Mouse (Mus musculus): ENCODE data around the gene Fam71b.
A peak's percentile ranks its signal among the peaks of the same experiment; 100 is the strongest.
"Not testable (repeated sequence)": the region's sequence is repeated elsewhere in the genome, so short reads cannot be mapped to it uniquely, and the experiment has no call there.

Fam71b gene

GRCm38 (mm10) chr11:46384925-46385324 lies 11.4 kb upstream of the Fam71b start:
- DNase-seq (ENCODE audit: low spot score), result no peak

DNA sequence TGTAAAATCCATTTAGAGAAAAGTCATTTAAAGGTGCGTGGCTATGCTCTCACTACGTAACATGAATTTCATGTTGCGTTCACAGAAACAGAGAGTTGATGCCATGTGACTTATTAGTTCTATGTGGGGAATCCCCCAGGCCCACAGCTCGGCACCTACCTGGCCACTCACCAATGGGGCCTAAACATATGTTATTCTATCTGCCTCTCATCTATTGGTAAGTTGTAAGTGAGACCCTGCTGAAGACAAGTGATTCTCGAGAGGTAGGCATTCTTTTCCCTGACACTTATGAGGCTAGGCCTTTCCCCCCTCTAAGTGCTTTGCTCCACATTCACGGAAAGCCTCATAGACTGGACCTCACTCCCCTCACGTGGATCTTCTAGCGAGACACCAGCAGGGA lies 9.8 kb upstream of the Fam71b start:
- no peak for DNase-seq (ENCODE audit: low spot score)

DNA sequence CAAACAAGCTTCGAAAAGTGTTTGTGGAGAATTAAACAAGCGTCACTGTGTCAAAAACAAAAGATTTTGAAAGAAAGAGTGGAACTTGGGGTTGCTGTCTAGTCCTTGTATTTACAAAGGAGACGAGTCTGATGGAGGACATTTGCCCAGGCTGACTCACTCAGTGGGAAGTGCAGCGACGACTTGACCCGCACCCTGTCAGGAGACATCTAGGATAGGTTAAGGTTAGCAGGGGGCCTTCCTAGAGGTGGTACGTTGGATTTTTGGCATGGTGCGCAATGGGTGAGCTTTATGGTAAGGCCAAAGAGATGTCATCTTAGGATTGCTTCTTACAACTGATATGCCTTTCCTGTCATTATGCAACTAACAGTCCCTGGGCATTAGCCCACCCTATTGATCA lies 9.3 kb upstream of the Fam71b start:
- DNase-seq (ENCODE audit: low spot score), result no peak

- DNase-seq (ENCODE audit: low spot score), result no peak
Measured at GRCm38 (mm10) chr11:46388438-46388837, 7.9 kb upstream of the Fam71b start.

DNA sequence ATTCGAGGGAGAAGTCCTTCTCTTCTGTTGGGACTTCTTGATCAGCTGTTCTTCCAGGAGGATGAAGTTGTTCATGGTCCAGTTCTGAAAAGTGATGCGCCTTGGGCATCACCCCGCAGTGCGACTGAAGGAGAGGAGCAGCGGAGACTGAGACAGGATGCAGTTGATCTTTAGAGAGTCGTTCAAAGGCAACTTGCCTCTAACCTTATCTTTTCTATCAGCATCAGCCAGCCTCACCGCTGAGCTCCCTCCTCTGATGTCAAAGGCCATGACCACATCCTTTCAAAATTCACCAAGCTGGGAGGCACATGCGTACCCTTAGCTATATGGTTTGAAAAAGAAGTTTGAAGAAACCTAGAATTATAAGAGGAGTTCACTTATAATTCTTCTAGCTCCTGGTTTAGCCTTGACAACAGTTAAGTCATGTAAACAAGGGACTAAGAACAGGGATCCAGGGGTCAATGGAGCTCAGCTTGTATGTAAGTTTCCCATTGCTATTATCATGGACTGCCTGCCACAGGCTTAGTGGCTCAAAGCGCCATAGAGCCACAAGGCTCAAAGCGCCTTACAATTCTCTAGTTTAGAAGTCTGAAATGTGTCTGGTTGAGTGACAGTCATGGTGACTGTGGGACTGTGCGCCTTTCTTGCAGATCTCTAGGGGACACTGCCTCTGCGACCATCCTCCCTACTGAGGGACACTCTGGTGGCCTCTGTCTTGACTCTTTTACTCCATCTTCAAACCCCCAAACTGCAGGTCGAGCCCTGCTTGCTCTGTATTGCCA lies 6.8 kb upstream of the Fam71b start, which contains the start of gene Itk:
Gene Itk (minus strand): TSS at position 180 of the 782 bp plus-strand sequence.
- no peak for DNase-seq (ENCODE audit: low spot score)

DNA sequence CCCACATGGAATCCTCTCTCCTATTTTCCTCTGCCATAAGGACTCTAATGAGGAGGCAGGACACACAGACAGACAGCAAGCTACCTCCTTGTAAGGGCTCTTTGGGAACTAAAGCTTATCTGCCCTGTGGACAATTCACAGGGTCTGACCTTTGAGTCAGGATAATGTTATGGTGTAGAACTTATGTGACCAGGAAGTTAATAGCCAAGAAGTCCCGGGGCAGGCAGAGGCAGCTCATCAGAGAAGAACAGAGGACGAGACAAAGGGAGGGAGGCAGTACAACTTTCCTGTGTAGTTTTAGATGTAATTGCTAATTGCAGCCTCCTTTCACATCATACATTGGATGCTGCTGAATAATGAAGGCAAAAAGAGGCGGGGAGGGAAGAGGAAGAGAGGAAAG lies 5.7 kb upstream of the Fam71b start:
- DNase-seq (ENCODE audit: low spot score), result no peak

DNA sequence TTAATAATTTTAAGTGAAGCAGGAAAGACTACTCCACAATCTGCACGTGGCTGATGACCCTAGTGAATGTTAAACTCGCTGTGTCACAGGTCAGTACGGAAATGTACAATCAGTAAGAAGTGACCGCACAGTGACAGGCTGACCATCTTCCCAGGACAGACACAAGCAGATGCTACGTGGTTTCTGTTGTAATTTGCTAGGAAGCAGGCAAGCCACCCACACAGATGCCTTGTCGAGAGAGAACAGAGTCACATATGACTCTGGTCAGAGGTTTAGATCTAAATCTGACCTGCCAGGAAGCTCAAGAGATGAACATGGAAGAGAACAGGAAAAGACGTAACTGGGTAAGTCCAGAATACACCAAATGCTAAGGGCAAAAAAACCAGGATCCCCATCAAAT lies 3.5 kb upstream of the Fam71b start:
- DNase-seq (ENCODE audit: low spot score), result no peak

GRCm38 (mm10) chr11:46393413-46393812 lies 2.9 kb upstream of the Fam71b start:
- no peak for DNase-seq (ENCODE audit: low spot score)

DNA sequence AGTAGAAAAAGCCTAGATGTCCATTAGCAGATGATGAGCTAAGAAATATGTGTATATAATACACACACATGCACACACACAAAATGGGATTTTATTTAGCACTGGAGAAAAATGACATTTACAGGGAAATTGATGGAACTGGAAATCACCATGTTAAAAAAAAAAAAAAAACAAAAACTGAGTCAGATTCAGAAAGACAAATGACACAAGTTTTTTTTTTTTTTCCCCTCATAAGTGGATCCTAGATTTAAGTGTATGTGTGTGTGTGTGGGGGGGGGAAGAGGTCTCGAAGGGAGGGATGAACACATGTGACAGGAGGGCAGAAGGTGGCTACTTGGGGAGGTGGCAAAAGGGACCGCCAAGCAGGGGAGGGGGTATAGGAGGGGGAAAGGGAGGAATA lies 1.3 kb upstream of the Fam71b start:
- no peak for DNase-seq (ENCODE audit: low spot score)

DNA sequence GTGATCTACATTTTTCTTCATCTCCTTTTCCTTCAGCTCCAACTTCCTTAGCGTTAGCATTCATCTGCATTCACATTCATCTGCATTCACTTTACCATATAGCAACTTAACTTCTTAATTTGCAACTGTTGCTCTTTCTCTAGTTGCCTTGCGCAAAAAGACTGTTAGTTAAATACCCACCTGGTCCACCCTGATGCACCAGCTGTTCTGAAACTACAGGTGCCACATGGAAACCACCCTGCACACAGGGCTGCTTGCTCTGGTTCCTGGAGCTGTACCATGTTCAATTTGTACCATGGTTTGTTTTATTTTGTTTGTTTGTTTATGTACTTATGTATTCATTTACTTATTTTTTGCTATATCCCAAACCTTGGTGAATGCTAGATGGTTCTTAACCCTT lies 661 bp upstream of the Fam71b start:
- DNase-seq (ENCODE audit: low spot score), result no peak

GRCm38 (mm10) chr11:46396860-46397179 lies 461 bp downstream of the Fam71b start:
- no peak for DNase-seq (ENCODE audit: low spot score)

DNA sequence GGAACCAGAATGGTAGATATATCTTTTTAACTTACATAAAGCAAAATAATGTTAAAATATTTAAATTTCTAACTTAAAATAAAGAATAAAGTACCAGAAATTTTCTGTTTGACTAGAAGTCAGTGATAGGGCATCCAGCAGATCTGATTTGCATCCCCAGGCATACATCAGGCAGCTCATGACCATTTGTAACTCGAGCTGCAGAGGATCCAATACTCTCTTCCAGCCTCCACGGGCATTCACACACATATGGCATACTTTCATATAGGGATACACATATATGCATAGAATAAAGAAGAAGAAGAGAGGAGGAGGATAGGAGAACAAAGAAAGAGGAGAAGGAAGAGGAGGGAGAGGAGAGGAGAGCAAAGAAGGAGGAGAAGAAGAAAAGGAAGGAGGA lies 1.5 kb downstream of the Fam71b start:
- no peak for DNase-seq (ENCODE audit: low spot score)

DNA sequence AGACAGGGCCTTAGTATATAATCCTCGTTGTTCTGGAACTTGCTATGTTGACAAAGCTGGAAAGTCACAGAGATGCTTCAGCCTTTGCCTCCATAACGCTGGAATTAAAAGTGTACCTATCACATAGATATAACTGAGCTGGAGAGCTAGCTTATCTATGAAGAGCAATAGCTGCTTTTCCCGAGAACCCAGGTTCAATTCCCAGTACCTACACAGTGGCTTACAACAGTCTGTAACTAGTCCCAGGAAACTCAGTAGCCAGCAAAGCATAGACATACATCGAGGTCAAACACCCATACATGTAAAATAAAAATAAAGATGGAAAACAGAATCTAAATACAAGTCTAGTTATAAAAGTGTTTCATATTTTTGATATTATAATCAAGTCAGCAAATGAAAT lies 2.1 kb downstream of the Fam71b start:
- peak; percentile 30 for DNase-seq (ENCODE audit: low spot score)

GRCm38 (mm10) chr11:46398933-46399383 lies 2.6 kb downstream of the Fam71b start:
- DNase-seq (ENCODE audit: low spot score), result no peak

DNA sequence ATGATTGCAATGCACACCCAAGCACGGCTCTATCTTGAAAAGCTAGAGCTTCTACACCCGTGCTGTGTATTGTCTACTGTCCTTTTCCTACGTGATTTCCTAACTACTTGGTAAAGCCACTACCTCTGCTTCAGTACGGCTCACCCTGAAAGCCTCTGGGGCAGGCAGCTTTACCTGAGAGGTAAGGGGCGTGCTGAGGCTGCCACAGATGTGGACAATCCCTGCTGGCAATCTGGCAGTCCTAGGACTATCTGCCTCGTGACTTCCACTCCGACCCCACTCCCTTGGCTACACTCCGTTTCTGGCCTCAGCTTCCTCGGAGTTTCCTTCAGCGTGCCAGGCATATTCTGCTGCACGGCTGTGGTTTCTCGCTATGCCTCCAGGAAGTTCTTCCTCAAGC lies 5.2 kb downstream of the Fam71b start:
- no peak for DNase-seq (ENCODE audit: low spot score)

- no peak for DNase-seq (ENCODE audit: low spot score)
Measured at GRCm38 (mm10) chr11:46404986-46405385, 8.6 kb downstream of the Fam71b start.

GRCm38 (mm10) chr11:46406721-46407120 lies 10.4 kb downstream of the Fam71b start:
- no peak for DNase-seq (ENCODE audit: low spot score)

GRCm38 (mm10) chr11:46410018-46410563 lies 13.7 kb downstream of the Fam71b start:
- DNase-seq (ENCODE audit: low spot score), result no peak

DNA sequence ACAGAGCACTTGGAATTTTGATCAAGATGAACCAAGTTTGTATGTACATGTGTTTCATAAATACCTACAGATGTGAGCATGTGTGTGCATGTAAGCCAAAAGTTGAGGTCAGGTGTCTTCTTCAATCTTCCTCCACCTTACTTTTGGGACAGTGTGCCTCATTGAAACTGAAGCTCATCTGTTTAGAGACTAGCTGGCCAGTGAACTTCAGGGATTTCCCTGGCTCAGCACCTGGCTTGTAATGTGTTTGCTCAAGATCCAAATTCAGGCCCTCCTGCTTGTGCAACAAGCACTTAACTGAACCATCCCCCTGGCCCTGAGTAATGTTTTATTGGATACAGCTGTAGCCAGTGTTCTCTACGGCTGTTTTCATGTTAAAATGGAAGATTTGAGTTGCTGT lies 22.1 kb downstream of the Fam71b start:
- no peak for DNase-seq (ENCODE audit: low spot score)

DNA sequence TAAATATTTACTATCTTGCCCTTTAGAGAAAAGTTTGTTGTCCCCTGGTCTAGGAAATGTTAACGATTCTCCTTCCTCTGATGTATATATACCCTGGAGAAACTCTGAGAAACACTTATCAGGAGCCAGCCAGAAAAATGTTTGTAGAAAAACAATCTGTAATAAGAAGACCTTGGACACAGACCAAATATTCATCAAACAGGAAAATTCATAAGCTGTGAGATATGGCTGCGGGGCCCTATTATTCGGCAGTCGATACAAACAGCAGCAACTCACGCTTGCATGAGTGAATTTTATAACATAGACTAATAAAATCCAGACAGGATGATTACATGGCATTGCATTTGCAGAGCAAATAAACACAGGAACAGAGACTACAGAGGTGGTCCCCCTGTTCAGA lies 22.5 kb downstream of the Fam71b start:
- DNase-seq (ENCODE audit: low spot score), result no peak

GRCm38 (mm10) chr11:46421086-46421888 lies 24.9 kb downstream of the Fam71b start:
- DNase-seq (ENCODE audit: low spot score), result no peak

DNA sequence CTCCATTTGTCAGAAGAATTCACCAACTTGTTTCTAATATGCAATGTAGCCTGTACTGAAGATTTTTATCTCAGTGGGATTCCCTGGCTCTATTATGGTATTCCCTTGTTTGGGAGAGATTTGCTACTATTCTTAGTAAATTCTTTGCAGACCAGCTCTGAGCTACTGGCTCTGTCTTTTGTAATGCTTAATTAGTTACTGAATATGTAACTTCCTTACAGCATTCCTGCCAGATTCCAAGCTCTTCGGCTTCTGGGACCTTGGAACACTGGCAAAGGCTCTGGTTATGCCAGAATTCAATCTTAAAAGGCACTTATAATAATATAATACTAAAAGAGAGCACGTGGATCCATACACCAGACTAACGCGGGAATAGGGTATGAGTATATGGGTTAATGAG lies 31.8 kb downstream of the Fam71b start:
- not testable (repeated sequence) for DNase-seq (ENCODE audit: low spot score)

GRCm38 (mm10) chr11:46430123-46430522 lies 33.8 kb downstream of the Fam71b start:
- DNase-seq (ENCODE audit: low spot score), result no peak
